Mouse (Mus musculus): Measurements from ENCODE around the gene Ephx1.

The Ephx1 gene

GRCm38 (mm10) chr1:180934467-180935419 lies 86.0 kb downstream of the Ephx1 start, which contains the start of gene Lefty1:
TSS of gene Lefty1 (plus strand) at chr1:180935022.
- DNase-seq: no peak

- DNase-seq: no peak
Observed at GRCm38 (mm10) chr1:180933659-180934058, 87.0 kb downstream of the Ephx1 start.

- no peak for DNase-seq
Observed at GRCm38 (mm10) chr1:180931106-180931505, 89.6 kb downstream of the Ephx1 start.

GRCm38 (mm10) chr1:180929599-180929998 lies 91.1 kb downstream of the Ephx1 start:
- no peak for DNase-seq

GRCm38 (mm10) chr1:180926286-180926685 lies 94.4 kb downstream of the Ephx1 start:
- no peak for DNase-seq

All from cerebellum, postnatal 36 days (tissue).